ENCODE assay signal across 7 mouse cellular contexts in genomic region chr6:124919695-124920317, GRCm38 (mm10). TPM values are rescaled to one million over a fixed set of nuclear protein-coding genes. Genes with fewer than 3 reads are reported as not detected.
DNase-seq lines count a peak whose midpoint lies in the region; ATAC-seq lines count a peak whose summit lies in the region.

Gene Ptms, minus strand, starts transcription at chr6:124920103.

- peak; percentile 82 for ATAC-seq in intestine, embryonic 16.5 days

- peak within 1 kb of the TSS; percentile 99 for H3K27ac ChIP-seq in intestine, embryonic 16.5 days (ENCODE audit: low read length)

- peaks cover under 1% of the 10 kb centered on the region; the same call in 1 of the 2 replicates for H3K36me3 ChIP-seq in intestine, embryonic 16.5 days (ENCODE audit: control insufficient read depth, insufficient read depth, low read length)

- H3K27me3 ChIP-seq in intestine, embryonic 16.5 days (replicated peaks; ENCODE audit: control insufficient read depth, insufficient read depth, low read length) = no peaks in the 10 kb centered on the region

- 3% methylated on average over 13 of the region's 13 CpGs for WGBS in intestine, embryonic 16.5 days

- no peaks in the 10 kb centered on the region for H3K9me3 ChIP-seq in intestine, embryonic 16.5 days (ENCODE audit: control insufficient read depth, low read length)

- H3K4me2 ChIP-seq in intestine, embryonic 16.5 days (ENCODE audit: low read depth, low read length) = peak within 1 kb of the TSS; percentile 37

- H3K9ac ChIP-seq in intestine, embryonic 16.5 days (ENCODE audit: low read depth, low read length) = peak within 1 kb of the TSS; percentile 37

- H3K4me3 ChIP-seq in intestine, embryonic 16.5 days (ENCODE audit: low read length) = peak within 1 kb of the TSS; percentile 23

- DNase-seq in adrenal gland, adult 2 months = peak; percentile 98
- DNase-seq in embryo, embryonic 9.5 days (ENCODE audit: extremely low spot score) = peak; percentile 98
- DNase-seq in gonadal fat pad, adult 2 months (ENCODE audit: low read depth) = no peak
- peak; percentile 89 to 99 for DNase-seq in left cerebral cortex, postnatal 25 days (ENCODE audit: low spot score in 2 of 2)
- peak; percentile 97 for DNase-seq in mesoderm, embryonic 11.5 days (ENCODE audit: low read depth, low spot score)
- peak; percentile 89 to 93 for DNase-seq in right cerebral cortex, postnatal 36 days (ENCODE audit: low spot score in 2 of 2)

- intact Hi-C loops in left cerebral cortex, postnatal 25 days (cut with DNase I) = loop anchor here (5.0 kb wide), 2 partner anchors 87 to 177 kb away; partner anchors contain the start of genes Chd4 and Zfp384

- H3K4me1 ChIP-seq in intestine, embryonic 16.5 days (ENCODE audit: control insufficient read depth, insufficient read depth, low read length) = peaks cover 50% of the 10 kb centered on the region

RNA-seq across cellular contexts. Expression of gene Ptms, which starts in this region (rescaled TPM):
- 100 to 1,000 TPM; 828 to 858 TPM for total RNA-seq in adrenal gland, adult 2 months (2021)
- polyA plus RNA-seq in adrenal gland, adult 2 months (2012; rRNA removed) = 2,208 and 2,873 TPM in 2 replicates
- polyA plus RNA-seq in gonadal fat pad, adult 2 months (2012; rRNA removed) = 811 and 1,192 TPM in 2 replicates
- 87.8 and 173 TPM in 2 replicates for polyA plus RNA-seq in intestine, embryonic 16.5 days (2015; fragmentation: Nextera tagmentation; extraction: Ambion mirVana)
- 1,000 to 10,000 TPM in 1 of 2 experiments, 100 to 1,000 TPM in 1; 954 to 1,041 TPM for total RNA-seq in left cerebral cortex, postnatal 25 days (2021)
